Mouse (Mus musculus): ENCODE results near the gene Gtf2ird1.

The Gtf2ird1 gene

DNA sequence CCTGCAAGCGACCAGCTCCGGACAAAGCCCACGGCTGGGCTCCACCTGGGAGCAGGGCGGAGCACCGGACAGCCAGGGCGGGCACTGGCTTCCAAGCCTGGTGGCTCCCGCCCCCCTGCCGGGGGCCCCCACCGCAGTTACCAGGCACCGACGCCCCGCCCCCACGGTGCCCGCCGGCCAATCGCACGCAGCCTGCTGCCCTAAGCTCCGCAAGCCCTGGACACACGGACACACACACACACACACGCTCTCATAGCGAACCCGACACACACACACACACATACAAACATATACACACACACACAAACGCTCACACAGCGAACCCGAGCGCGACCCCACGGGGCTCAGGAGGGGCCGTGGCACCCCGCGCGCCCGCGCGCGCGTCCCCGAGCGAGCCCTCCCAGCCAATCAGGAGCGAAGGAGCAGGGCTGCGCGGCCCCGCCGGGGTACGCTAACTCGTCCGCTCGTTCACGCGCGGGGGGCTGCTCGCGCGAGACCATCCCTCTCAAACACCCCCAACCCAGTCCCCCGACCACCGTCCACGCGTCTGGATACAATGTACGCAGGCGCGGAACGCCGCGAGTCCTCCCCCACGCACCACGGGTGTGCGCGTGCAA is 143.0 kb downstream of the Gtf2ird1 start:
- WGBS, result 1% methylated on average over 67 of the region's 68 CpGs

DNA sequence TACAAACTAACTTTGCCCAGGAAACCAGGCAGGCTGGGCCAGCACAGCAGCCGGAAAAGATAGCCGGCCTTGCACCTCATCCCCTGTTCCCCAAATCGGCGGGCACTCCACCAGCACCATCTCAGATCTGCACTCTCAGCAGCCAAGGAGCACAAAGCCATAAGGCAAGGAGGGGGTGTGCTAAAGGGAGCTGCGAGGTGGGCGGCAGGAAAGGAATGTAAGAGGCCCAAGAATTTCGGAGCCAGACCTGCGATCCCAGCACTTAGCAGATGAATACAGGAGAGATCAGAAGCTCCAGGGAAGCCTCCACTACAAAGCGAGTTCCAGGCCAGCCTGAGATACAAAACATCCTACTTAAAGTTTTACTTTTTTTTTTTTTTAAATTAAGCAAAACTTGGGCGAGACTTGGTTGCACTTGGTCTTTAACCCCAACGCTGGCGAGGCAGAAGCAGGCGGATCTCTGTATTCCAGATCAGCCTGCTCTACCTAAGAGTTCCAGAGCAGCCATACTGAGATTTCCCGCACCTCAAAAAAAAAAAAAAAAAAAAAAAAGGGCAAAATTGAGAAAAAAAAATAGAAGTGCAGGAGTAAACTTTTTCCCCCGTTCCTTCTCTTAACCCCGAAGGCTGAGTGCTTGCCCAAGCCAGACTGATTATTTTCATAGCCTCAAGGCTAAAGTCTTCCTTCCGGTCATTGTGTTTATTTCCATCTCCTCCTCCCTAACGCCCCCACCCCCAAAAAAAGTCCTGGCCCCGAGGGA is 143.6 kb downstream of the Gtf2ird1 start:
- WGBS, result 6% methylated on average over 19 of the region's 19 CpGs

GRCm38 (mm10) chr5:134311894-134312411 is 144.6 kb downstream of the Gtf2ird1 start:
- WGBS, result 52% methylated on average over 6 of the region's 6 CpGs

- 74% methylated on average over 9 of the region's 9 CpGs for WGBS
Measured at GRCm38 (mm10) chr5:134310201-134310600, 146.3 kb downstream of the Gtf2ird1 start.

- WGBS, result 69% methylated on average over 1 of the region's 1 CpGs
Measured at GRCm38 (mm10) chr5:134309345-134309744, 147.2 kb downstream of the Gtf2ird1 start.

Data from cerebral cortex, adult 2 months (tissue).